Mouse (Mus musculus): ENCODE measurements around the gene Prkce. TPM values are rescaled to one million over a fixed set of nuclear protein-coding genes. Genes with fewer than 3 reads are reported as not detected.
A peak's percentile ranks its signal among the peaks of the same experiment; 100 is the strongest.

Prkce gene
- polyA plus RNA-seq, 1 experiment from 2014 or later = 2.0 TPM

GRCm38 (mm10) chr17:86527298-86527697, 359.7 kb downstream of the Prkce start:
- 0 out of 2 replicates have a peak overlapping the region, but pooled peaks have one; percentile 34 for H3K27ac ChIP-seq (ENCODE audit: low read depth)

GRCm38 (mm10) chr17:86529003-86529402, 361.4 kb downstream of the Prkce start:
- ATAC-seq (no peak), DNase-seq (no peak)
- 76% methylated on average over 10 of the region's 10 CpGs for WGBS (ENCODE audit: insufficient replicate concordance)
- Histone ChIP-seq H3K9ac (replicated peaks) (no peak overlapping the region), H3K36me3 (replicated peaks; ENCODE audit: insufficient read depth, low read length) (no peaks in the 10 kb centered on the region), H3K4me3 (ENCODE audit: low read depth, low read length) (no peak overlapping the region), H3K27me3 (ENCODE audit: insufficient read depth, low read length) (no peaks in the 10 kb centered on the region), H3K4me1 (ENCODE audit: insufficient read depth) (peaks cover 48% of the 10 kb centered on the region), H3K9me3 (ENCODE audit: low read length) (no peaks in the 10 kb centered on the region), H3K27ac (ENCODE audit: low read depth) (no peak overlapping the region), H3K4me2 (ENCODE audit: low read depth, low read length) (no peak overlapping the region)
- TF ChIP-seq EP300 (IDR thresholded peaks at IDR 0.05; ENCODE audit: low read depth) = no peak

More at GRCm38 (mm10) chr17:86527298-86527697, 359.7 kb downstream of the Prkce start:
- TF ChIP-seq CTCF (IDR thresholded peaks at IDR 0.05; ENCODE audit: low read depth) (no peak), EP300 (IDR thresholded peaks at IDR 0.05; ENCODE audit: low read depth) (no peak)
- no peak for ATAC-seq
- H3K4me1 ChIP-seq (ENCODE audit: insufficient read depth) = peaks cover 37% of the 10 kb centered on the region
- no peak for DNase-seq
- H3K9ac ChIP-seq (replicated peaks) = no peak overlapping the region
- H3K9me3 ChIP-seq (ENCODE audit: low read length) = no peaks in the 10 kb centered on the region
- no peak overlapping the region for H3K4me3 ChIP-seq (ENCODE audit: low read depth, low read length)
- H3K27me3 ChIP-seq (ENCODE audit: insufficient read depth, low read length) = no peaks in the 10 kb centered on the region
- no peaks in the 10 kb centered on the region for H3K36me3 ChIP-seq (replicated peaks; ENCODE audit: insufficient read depth, low read length)
- no peak overlapping the region for H3K4me2 ChIP-seq (ENCODE audit: low read depth, low read length)
- WGBS (ENCODE audit: insufficient replicate concordance) = 63% methylated on average over 5 of the region's 5 CpGs

- Histone ChIP-seq H3K27ac (ENCODE audit: low read depth) (no peak overlapping the region), H3K9ac (replicated peaks) (no peak overlapping the region), H3K4me1 (ENCODE audit: insufficient read depth) (peaks cover 44% of the 10 kb centered on the region), H3K4me2 (ENCODE audit: low read depth, low read length) (no peak overlapping the region), H3K4me3 (ENCODE audit: low read depth, low read length) (no peak overlapping the region), H3K9me3 (ENCODE audit: low read length) (no peaks in the 10 kb centered on the region), H3K36me3 (replicated peaks; ENCODE audit: insufficient read depth, low read length) (no peaks in the 10 kb centered on the region), H3K27me3 (ENCODE audit: insufficient read depth, low read length) (no peaks in the 10 kb centered on the region)
- 44% methylated on average over 4 of the region's 4 CpGs for WGBS (ENCODE audit: insufficient replicate concordance)
- ATAC-seq (no peak), DNase-seq (no peak)
- TF ChIP-seq CTCF (IDR thresholded peaks at IDR 0.05; ENCODE audit: low read depth) (no peak), EP300 (IDR thresholded peaks at IDR 0.05; ENCODE audit: low read depth) (no peak)
Measured at GRCm38 (mm10) chr17:86529411-86529810, 361.8 kb downstream of the Prkce start.

GRCm38 (mm10) chr17:86531231-86531630, 363.6 kb downstream of the Prkce start:
- no peaks in the 10 kb centered on the region for H3K27me3 ChIP-seq (ENCODE audit: insufficient read depth, low read length)
- H3K9me3 ChIP-seq (ENCODE audit: low read length) = no peaks in the 10 kb centered on the region
- DNase-seq (no peak), ATAC-seq (no peak)
- 64% methylated on average over 6 of the region's 6 CpGs for WGBS (ENCODE audit: insufficient replicate concordance)
- no peak overlapping the region for H3K27ac ChIP-seq (ENCODE audit: low read depth)
- no peak overlapping the region for H3K9ac ChIP-seq (replicated peaks)
- peaks cover 37% of the 10 kb centered on the region for H3K4me1 ChIP-seq (ENCODE audit: insufficient read depth)
- TF ChIP-seq CTCF (IDR thresholded peaks at IDR 0.05; ENCODE audit: low read depth) = no peak
- no peak for TF ChIP-seq EP300 (IDR thresholded peaks at IDR 0.05; ENCODE audit: low read depth)
- H3K4me3 ChIP-seq (ENCODE audit: low read depth, low read length) = no peak overlapping the region
- H3K36me3 ChIP-seq (replicated peaks; ENCODE audit: insufficient read depth, low read length) = no peaks in the 10 kb centered on the region
- no peak overlapping the region for H3K4me2 ChIP-seq (ENCODE audit: low read depth, low read length)

GRCm38 (mm10) chr17:86532783-86533548, 365.4 kb downstream of the Prkce start:
- Histone ChIP-seq H3K36me3 (replicated peaks; ENCODE audit: insufficient read depth, low read length) (no peaks in the 10 kb centered on the region), H3K4me2 (ENCODE audit: low read depth, low read length) (no peak overlapping the region), H3K4me1 (ENCODE audit: insufficient read depth) (peaks cover 33% of the 10 kb centered on the region), H3K4me3 (ENCODE audit: low read depth, low read length) (no peak overlapping the region), H3K9ac (replicated peaks) (no peak overlapping the region), H3K27me3 (ENCODE audit: insufficient read depth, low read length) (no peaks in the 10 kb centered on the region), H3K9me3 (ENCODE audit: low read length) (no peaks in the 10 kb centered on the region), H3K27ac (ENCODE audit: low read depth) (0 out of 2 replicates have a peak overlapping the region, but pooled peaks have one; percentile 31)
- ATAC-seq = peak; percentile 60
- 64% methylated on average over 17 of the region's 17 CpGs for WGBS (ENCODE audit: insufficient replicate concordance)
- peak; percentile 22 for DNase-seq
- TF ChIP-seq EP300 (IDR thresholded peaks at IDR 0.05; ENCODE audit: low read depth) (no peak), CTCF (IDR thresholded peaks at IDR 0.05; ENCODE audit: low read depth) (no peak)

GRCm38 (mm10) chr17:86533549-86533851, 365.9 kb downstream of the Prkce start:
- no peak overlapping the region for H3K9ac ChIP-seq (replicated peaks)
- H3K9me3 ChIP-seq (ENCODE audit: low read length) = no peaks in the 10 kb centered on the region
- H3K4me3 ChIP-seq (ENCODE audit: low read depth, low read length) = no peak overlapping the region
- 63% methylated on average over 11 of the region's 11 CpGs for WGBS (ENCODE audit: insufficient replicate concordance)
- H3K27ac ChIP-seq (ENCODE audit: low read depth) = 0 out of 2 replicates have a peak overlapping the region, but pooled peaks have one; percentile 31
- no peaks in the 10 kb centered on the region for H3K36me3 ChIP-seq (replicated peaks; ENCODE audit: insufficient read depth, low read length)
- H3K4me1 ChIP-seq (ENCODE audit: insufficient read depth) = peaks cover 33% of the 10 kb centered on the region
- no peak for TF ChIP-seq EP300 (IDR thresholded peaks at IDR 0.05; ENCODE audit: low read depth)
- no peak for TF ChIP-seq CTCF (IDR thresholded peaks at IDR 0.05; ENCODE audit: low read depth)
- DNase-seq = peak; percentile 21
- no peak for ATAC-seq
- H3K27me3 ChIP-seq (ENCODE audit: insufficient read depth, low read length) = no peaks in the 10 kb centered on the region
- H3K4me2 ChIP-seq (ENCODE audit: low read depth, low read length) = no peak overlapping the region
